Mouse (Mus musculus) liver, adult 2 months (tissue): ENCODE data around the gene Fzd9.

Source experiments
- CTCF ChIP-seq: fragments of 200-500 bp; IDR thresholded peaks from 2 replicates; pipeline ENCODE4 v1.5.1; 2011; ENCODE audit warnings: low read depth, low read length, control low read depth
- POLR2A ChIP-seq: fragments of 200-500 bp; IDR thresholded peaks from 2 replicates; pipeline ENCODE4 v1.6.1; 2011; ENCODE audit warnings: low read length, control low read depth; ENCODE audit not compliant: insufficient read depth; ENCODE audit errors: extremely low read depth

DNA sequence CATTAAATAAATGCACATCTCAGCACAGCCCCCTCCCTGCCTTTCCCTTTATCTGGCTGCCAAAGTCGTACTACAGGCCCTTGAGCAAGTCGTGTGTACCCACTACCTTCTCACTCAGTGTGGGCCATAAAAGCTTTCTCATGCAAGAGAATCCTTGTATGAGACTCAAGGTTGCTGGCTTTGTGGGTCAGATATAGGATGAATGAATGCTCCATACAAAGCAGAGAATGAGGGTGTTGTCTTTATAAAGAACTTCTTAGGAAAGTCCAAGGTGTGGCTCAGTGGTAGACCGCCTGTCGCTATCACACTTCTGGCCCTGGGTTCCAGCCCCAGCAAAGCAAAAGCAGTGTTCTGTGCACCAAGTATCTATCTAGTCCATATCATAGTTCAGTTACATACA lies 4.5 kb downstream of the Fzd9 start:
- TF ChIP-seq POLR2A (no peak), CTCF (no peak)
